Mouse (Mus musculus) thymus, postnatal 14 days (tissue): ENCODE measurements at regions not wholly inside any gene's neighbourhood (a gene's known extent, or its start where the extent isn't known, plus 50 kb on each side); places are given as distances from the start of the nearest gene placed in this dataset.

Source experiments
- DNase-seq: peaks from one replicate; pipeline ENCODE4 v3.0.0; 2021

- no peak for DNase-seq
Measured at GRCm38 (mm10) chr8:109155489-109155888, 338.3 kb upstream of the Pmfbp1 start.

- no peak for DNase-seq
Measured at GRCm38 (mm10) chr8:109156016-109156415, 337.8 kb upstream of the Pmfbp1 start.

- no peak for DNase-seq
Measured at GRCm38 (mm10) chr8:109172701-109173100, 321.1 kb upstream of the Pmfbp1 start.

- DNase-seq, result peak; percentile 34
Measured at GRCm38 (mm10) chr8:109185558-109186198, 308.1 kb upstream of the Pmfbp1 start.

- no peak for DNase-seq
Measured at GRCm38 (mm10) chr8:109187617-109188016, 306.2 kb upstream of the Pmfbp1 start.

- DNase-seq, result no peak
Measured at GRCm38 (mm10) chr8:109214247-109214646, 279.6 kb upstream of the Pmfbp1 start.

GRCm38 (mm10) chr8:109216318-109216717, 277.5 kb upstream of the Pmfbp1 start:
- no peak for DNase-seq

- DNase-seq, result no peak
Measured at GRCm38 (mm10) chr8:109217326-109217725, 276.5 kb upstream of the Pmfbp1 start.

- DNase-seq, result no peak
Measured at GRCm38 (mm10) chr8:109232281-109233234, 261.3 kb upstream of the Pmfbp1 start.

- no peak for DNase-seq
Measured at GRCm38 (mm10) chr8:109245526-109245925, 248.3 kb upstream of the Pmfbp1 start.

- no peak for DNase-seq
Measured at GRCm38 (mm10) chr8:109247875-109248274, 246.0 kb upstream of the Pmfbp1 start.

GRCm38 (mm10) chr8:109248356-109248755, 245.5 kb upstream of the Pmfbp1 start:
- no peak for DNase-seq

- DNase-seq, result no peak
Measured at GRCm38 (mm10) chr8:109249256-109249655, 244.6 kb upstream of the Pmfbp1 start.

- no peak for DNase-seq
Measured at GRCm38 (mm10) chr8:109249691-109250090, 244.1 kb upstream of the Pmfbp1 start.

GRCm38 (mm10) chr8:109250551-109250950, 243.3 kb upstream of the Pmfbp1 start:
- no peak for DNase-seq

- no peak for DNase-seq
Measured at GRCm38 (mm10) chr8:109251360-109251798, 242.4 kb upstream of the Pmfbp1 start.

GRCm38 (mm10) chr8:109252404-109252803, 241.4 kb upstream of the Pmfbp1 start:
- no peak for DNase-seq

- DNase-seq, result peak; percentile 39
Measured at GRCm38 (mm10) chr8:109279129-109279528, 214.7 kb upstream of the Pmfbp1 start.

GRCm38 (mm10) chr8:109280540-109280939, 213.3 kb upstream of the Pmfbp1 start:
- DNase-seq, result no peak

- DNase-seq, result peak; percentile 3
Measured at GRCm38 (mm10) chr8:109281598-109281997, 212.2 kb upstream of the Pmfbp1 start.

- DNase-seq, result no peak
Measured at GRCm38 (mm10) chr8:109310670-109311386, 183.0 kb upstream of the Pmfbp1 start.

GRCm38 (mm10) chr8:109311484-109312210, 182.2 kb upstream of the Pmfbp1 start:
- DNase-seq, result no peak

GRCm38 (mm10) chr8:109312731-109313130, 181.1 kb upstream of the Pmfbp1 start:
- no peak for DNase-seq
